Mouse (Mus musculus): ENCODE results near the gene Tmem243. TPM values are rescaled to one million over a fixed set of nuclear protein-coding genes. Genes with fewer than 3 reads are reported as not detected.

The Tmem243 gene
- polyA plus RNA-seq, 1 experiment from 2014 or later, result 11.8 TPM

DNA sequence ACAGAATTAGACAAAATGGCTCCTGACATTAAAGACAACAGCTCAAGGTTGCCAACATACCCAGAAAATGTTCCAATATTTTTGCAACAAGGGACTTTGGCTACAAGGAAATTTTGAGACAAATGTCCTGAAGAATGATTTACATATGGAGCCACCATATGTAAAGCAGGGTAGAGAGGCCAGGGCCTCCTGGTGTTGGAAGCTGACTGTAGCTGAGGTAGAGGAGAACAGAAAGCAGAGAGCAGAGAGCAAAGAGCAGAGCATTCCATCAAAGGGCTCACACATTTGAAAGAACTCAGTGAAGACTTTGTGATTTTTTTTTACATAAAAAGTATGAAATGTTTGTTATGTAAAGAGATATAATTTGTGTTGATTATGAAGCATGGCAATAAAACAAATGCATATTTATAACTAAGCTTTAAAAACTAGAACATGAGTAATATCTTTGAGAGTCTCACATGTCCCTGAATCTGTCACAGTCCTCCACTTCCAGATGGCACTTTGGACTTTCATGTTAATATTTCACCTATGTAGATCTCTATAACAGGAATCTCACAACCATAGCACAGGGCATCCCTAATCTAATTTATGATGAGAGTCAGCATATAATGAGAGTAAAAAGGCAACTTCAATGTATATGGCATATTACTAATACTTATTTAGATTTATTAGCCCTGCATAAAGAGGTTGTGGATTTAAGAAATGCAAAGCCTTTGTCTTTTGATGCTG, 20.5 kb upstream of the Tmem243 start:
- Histone ChIP-seq H3K4me1 (replicated peaks) (no peaks in the 10 kb centered on the region), H3K27ac (ENCODE audit: poor library complexity, severe bottlenecking) (no peak overlapping the region)
- no peak for ATAC-seq (ENCODE audit: insufficient number of reproducible peaks, low FRiP score)

DNA sequence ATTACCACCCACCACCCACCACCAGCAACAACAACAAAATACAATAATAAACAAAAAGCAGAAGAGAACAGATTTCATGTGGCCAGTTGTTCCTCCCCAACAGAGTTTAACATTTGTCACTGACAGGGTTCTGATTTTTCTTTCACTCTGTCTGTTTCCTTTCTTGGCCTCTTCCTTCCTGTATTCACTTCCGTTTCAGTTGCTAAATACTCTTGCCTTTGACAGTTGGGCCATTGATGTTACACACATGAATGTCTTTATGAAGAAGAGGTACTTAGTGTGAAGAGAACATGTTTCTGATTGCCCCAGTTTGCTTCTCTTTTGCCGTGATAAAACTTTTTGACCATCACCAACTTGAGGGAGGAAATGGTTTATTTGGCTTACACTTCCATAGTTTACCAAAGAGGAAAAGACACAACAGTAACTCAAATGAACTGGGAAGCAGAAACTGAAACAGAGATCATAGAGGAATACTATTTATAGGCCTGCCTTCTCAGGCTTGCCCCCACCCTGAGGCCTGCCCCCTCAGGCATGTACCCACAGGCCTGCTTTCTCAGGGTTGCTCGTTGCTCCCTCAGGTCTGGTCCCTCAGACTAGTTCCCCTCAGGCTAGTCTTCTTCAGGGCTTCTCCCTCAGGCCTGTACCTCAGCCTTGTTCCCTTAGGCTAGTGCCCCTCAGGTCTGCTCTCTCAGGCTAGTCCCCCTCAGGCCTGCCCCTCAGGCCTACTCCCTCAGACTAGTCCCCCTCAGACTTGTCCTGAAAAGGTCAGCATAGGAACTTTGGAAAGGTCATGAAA, 13.3 kb upstream of the Tmem243 start:
- Histone ChIP-seq H3K36me3 (no peaks in the 10 kb centered on the region), H3K4me2 (no peak overlapping the region), H3K4me1 (replicated peaks) (no peaks in the 10 kb centered on the region), H3K4me3 (no peak overlapping the region), H3K27me3 (replicated peaks) (no peaks in the 10 kb centered on the region), H3K9me3 (replicated peaks) (no peaks in the 10 kb centered on the region), H3K27ac (ENCODE audit: poor library complexity, severe bottlenecking) (no peak overlapping the region), H3K9ac (no peak overlapping the region)
- 59% methylated on average over 3 of the region's 3 CpGs for WGBS
- no peak for ATAC-seq (ENCODE audit: insufficient number of reproducible peaks, low FRiP score)

More for the DNA sequence above, 20.5 kb upstream of the Tmem243 start:
- H3K9ac ChIP-seq, result no peak overlapping the region
- no peak overlapping the region for H3K4me2 ChIP-seq
- no peaks in the 10 kb centered on the region for H3K27me3 ChIP-seq (replicated peaks)
- H3K36me3 ChIP-seq, result no peaks in the 10 kb centered on the region
- H3K9me3 ChIP-seq (replicated peaks), result 0 out of 2 replicates have a peak, but pooled peaks cover 3% of the 10 kb centered on the region
- H3K4me3 ChIP-seq, result no peak overlapping the region

DNA sequence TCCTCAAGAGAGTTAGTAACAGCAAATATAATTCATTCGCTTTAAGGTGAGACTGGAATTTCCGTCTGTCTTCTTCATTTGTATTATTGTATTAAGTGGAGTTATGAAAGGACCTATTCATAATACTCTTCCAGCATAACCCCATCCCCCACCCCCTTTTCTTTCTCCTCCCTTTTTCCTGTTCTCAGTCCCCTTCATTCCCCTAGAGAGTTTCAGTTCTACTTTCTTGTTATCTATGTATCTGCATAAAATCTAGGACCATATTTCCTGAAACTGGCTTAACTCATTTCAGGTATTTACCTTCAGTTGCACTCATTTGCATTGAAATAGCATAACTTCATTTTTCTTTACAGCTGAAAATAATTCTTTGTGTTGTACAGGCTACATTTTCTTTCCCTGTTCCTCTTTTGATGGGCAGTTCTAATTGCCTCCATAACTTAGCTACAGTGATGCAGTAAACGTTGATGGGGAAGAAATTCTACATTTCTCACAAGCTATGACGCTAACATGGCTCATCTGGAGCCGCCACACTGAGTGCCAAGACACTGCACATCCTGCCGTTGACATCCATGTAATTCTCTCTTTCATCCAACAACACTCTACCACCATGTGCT, 9.9 kb upstream of the Tmem243 start:
- H3K9me3 ChIP-seq (replicated peaks), result no peaks in the 10 kb centered on the region
- H3K4me2 ChIP-seq, result no peak overlapping the region
- H3K4me3 ChIP-seq, result no peak overlapping the region
- no peak for ATAC-seq (ENCODE audit: insufficient number of reproducible peaks, low FRiP score)
- no peaks in the 10 kb centered on the region for H3K36me3 ChIP-seq
- no peaks in the 10 kb centered on the region for H3K4me1 ChIP-seq (replicated peaks)
- 74% methylated on average over 6 of the region's 6 CpGs for WGBS
- H3K9ac ChIP-seq, result no peak overlapping the region
- H3K27ac ChIP-seq (ENCODE audit: poor library complexity, severe bottlenecking), result no peak overlapping the region
- H3K27me3 ChIP-seq (replicated peaks), result no peaks in the 10 kb centered on the region

DNA sequence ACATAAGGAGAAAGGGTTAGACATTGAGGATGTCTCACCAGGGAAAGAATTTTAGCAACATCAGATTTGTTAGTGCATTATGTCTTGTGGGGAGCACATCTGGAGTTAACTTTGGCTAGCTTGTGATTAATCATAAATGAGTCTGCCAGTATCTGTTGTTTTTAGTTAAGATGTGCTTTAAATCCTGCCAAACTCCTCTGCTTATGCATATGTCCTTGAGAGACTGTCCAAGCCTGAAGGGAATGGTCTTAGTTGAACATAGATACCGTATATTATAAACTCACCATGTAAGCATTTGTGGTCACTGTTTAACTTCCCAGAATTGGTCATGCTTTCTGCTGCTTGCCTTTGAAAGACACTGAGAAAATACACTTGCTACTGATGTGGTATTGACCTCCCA, 7.8 kb upstream of the Tmem243 start:
- Histone ChIP-seq H3K4me2 (no peak overlapping the region), H3K36me3 (no peaks in the 10 kb centered on the region), H3K27me3 (replicated peaks) (no peaks in the 10 kb centered on the region), H3K4me1 (replicated peaks) (no peaks in the 10 kb centered on the region), H3K4me3 (no peak overlapping the region), H3K9me3 (replicated peaks) (peaks cover 4% of the 10 kb centered on the region), H3K27ac (ENCODE audit: poor library complexity, severe bottlenecking) (no peak overlapping the region), H3K9ac (no peak overlapping the region)
- no peak for ATAC-seq (ENCODE audit: insufficient number of reproducible peaks, low FRiP score)
- WGBS, result 81% methylated on average over 1 of the region's 1 CpGs

DNA sequence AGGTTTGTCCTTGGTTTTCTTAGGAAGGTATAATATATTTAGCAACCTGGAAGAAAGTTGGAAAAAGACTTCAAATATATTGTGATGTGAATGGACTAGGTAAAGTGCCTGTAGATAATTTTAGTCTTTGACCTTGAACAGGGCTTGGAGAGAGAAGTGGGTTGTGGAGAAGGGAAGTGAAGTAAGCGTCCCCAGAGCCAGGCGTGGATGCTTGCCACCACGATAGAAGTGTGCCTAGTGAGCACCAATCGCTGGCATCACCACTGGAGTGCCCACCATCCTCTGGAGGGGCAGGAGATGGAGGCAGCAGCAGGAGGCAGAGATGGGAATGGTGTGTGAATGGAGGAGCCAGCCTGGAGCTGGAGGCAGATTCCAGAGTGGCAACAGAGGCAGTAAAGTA, 7.0 kb upstream of the Tmem243 start:
- 74% methylated on average over 4 of the region's 4 CpGs for WGBS
- Histone ChIP-seq H3K4me1 (replicated peaks) (no peaks in the 10 kb centered on the region), H3K9me3 (replicated peaks) (peaks cover 6% of the 10 kb centered on the region), H3K36me3 (no peaks in the 10 kb centered on the region), H3K27me3 (replicated peaks) (no peaks in the 10 kb centered on the region), H3K27ac (ENCODE audit: poor library complexity, severe bottlenecking) (no peak overlapping the region), H3K4me3 (no peak overlapping the region), H3K4me2 (no peak overlapping the region), H3K9ac (no peak overlapping the region)
- no peak for ATAC-seq (ENCODE audit: insufficient number of reproducible peaks, low FRiP score)

DNA sequence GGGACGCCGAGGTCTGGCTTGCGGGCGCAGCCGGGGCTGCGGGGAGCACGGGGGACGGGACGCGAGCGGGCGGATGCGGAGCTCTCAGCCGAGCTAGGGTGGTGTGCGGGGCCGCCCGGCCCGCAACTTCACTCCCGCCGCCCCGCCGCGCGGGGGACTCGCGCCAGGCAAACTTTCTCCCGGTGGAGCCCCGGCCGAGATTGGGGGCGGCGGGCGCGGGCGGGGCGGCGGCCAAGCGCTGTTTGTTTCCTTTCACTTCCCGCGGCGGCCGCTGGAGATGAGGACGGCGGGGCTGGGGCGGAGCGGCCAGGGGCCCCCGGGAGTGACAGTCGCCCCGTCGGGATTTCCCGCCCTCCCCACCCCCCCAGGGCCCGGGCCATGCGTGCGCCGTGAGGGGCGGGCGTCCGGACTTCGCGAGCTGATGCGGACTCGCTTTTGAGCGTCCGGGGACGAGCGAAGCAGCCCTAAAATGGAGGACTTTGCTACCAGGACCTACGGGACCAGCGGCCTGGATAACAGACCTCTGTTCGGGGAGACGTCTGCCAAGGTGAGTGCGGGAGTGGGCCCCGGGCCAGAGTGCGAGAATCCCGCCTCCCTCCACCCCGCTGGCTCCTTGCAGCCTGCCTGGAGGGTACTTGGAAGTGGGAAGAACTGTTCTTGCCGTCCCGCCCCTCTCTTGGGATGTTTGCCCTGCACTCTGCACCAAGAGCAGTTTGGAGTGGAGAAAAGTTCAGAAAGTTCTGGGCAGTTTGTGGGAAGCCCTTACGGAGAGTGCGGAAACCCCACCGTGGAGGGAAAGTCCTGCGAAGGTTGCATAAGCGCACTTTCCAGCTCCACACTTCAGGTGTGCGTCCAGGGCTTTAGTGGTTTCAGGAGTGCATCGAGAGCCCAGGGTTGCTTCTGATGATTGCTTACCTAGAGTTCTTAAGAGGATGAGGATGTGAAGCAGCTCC, 657 bp downstream of the Tmem243 start:
- H3K27ac ChIP-seq (ENCODE audit: poor library complexity, severe bottlenecking), result no peak overlapping the region
- WGBS, result under 1% methylated on average over 77 of the region's 83 CpGs
- H3K9ac ChIP-seq, result peak overlapping the region; percentile 79
- H3K9me3 ChIP-seq (replicated peaks), result peaks cover 6% of the 10 kb centered on the region
- H3K36me3 ChIP-seq, result no peaks in the 10 kb centered on the region
- peaks cover 5% of the 10 kb centered on the region; the same call in 1 of the 2 replicates for H3K4me1 ChIP-seq (replicated peaks)
- peaks cover 15% of the 10 kb centered on the region for H3K27me3 ChIP-seq (replicated peaks)
- peak; percentile 82 for ATAC-seq (ENCODE audit: insufficient number of reproducible peaks, low FRiP score)
- peak overlapping the region; percentile 90 for H3K4me2 ChIP-seq
- peak overlapping the region; percentile 95 for H3K4me3 ChIP-seq

DNA sequence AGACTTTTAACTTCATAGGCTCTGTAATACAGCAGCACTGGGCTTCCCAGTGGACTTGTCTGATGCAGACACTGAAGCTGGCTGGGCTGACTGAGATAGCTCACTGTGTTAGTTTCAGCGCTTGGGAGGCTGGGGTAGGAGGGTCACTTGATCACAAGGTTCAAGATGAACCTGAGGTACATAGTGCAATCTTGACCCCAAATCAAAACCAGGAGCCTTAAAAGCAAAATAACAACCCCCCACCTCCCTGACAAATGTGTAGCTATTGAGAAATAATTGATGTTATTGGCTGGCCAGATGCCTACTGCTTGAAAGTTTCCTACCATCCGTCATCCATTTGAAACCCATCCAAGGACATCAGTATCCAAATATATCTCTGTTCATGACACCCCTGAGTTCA, 2.2 kb downstream of the Tmem243 start:
- Histone ChIP-seq H3K4me1 (replicated peaks) (peaks cover 5% of the 10 kb centered on the region; the same call in 1 of the 2 replicates), H3K4me3 (no peak overlapping the region), H3K36me3 (no peaks in the 10 kb centered on the region), H3K9me3 (replicated peaks) (0 out of 2 replicates have a peak, but pooled peaks cover 2% of the 10 kb centered on the region), H3K9ac (no peak overlapping the region), H3K27me3 (replicated peaks) (peaks cover 15% of the 10 kb centered on the region), H3K27ac (ENCODE audit: poor library complexity, severe bottlenecking) (no peak overlapping the region), H3K4me2 (no peak overlapping the region)
- WGBS, result 90% methylated on average over 2 of the region's 2 CpGs
- no peak for ATAC-seq (ENCODE audit: insufficient number of reproducible peaks, low FRiP score)

DNA sequence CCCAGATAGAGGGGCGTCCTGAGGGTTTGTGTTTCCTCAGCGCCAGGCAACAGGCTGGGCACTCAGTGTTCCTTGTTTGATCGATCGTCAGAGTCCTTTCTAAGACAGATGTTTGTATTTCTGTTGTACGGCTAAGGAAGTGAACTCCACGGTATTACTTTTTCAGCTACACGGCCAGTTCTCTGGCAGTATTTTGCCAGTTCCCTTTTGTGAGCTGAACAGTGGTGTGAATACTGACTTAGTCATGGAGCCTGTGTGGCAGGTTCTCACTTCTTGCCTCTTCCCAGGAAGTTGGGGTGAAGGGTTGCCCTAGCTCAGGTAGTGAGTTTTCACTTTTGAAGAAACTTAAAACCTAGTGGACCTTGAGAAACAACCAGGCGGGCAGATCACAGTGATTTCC, 3.5 kb downstream of the Tmem243 start:
- Histone ChIP-seq H3K4me2 (no peak overlapping the region), H3K27ac (ENCODE audit: poor library complexity, severe bottlenecking) (no peak overlapping the region), H3K9me3 (replicated peaks) (no peaks in the 10 kb centered on the region), H3K36me3 (no peaks in the 10 kb centered on the region), H3K4me3 (no peak overlapping the region), H3K27me3 (replicated peaks) (peaks cover 15% of the 10 kb centered on the region), H3K9ac (no peak overlapping the region), H3K4me1 (replicated peaks) (peaks cover 5% of the 10 kb centered on the region; the same call in 1 of the 2 replicates)
- no peak for ATAC-seq (ENCODE audit: insufficient number of reproducible peaks, low FRiP score)
- 81% methylated on average over 8 of the region's 8 CpGs for WGBS

DNA sequence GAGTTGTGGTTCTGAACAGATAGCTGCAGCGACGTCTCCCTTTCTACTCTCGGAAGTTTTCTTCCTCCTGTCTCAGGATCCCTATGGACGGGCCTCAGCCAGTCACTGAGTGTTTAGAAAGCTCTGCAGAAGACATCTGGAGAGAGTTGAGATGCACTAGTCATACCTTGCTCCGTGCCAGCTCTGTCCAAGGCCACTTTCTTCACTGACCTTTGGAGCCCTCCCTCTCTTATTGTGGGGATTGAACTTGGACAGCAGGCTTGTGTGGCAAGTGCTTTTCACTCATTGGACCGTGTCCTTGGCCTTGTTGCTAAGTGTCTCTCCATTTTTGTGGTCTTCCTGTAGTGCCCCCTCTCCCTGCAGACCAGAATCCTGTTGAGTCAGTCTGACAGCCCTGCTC, 6.3 kb downstream of the Tmem243 start:
- Histone ChIP-seq H3K9me3 (replicated peaks) (no peaks in the 10 kb centered on the region), H3K9ac (no peak overlapping the region), H3K27me3 (replicated peaks) (peaks cover 13% of the 10 kb centered on the region), H3K4me2 (no peak overlapping the region), H3K4me3 (no peak overlapping the region), H3K4me1 (replicated peaks) (no peaks in the 10 kb centered on the region), H3K27ac (ENCODE audit: poor library complexity, severe bottlenecking) (no peak overlapping the region), H3K36me3 (no peaks in the 10 kb centered on the region)
- no peak for ATAC-seq (ENCODE audit: insufficient number of reproducible peaks, low FRiP score)
- WGBS, result 78% methylated on average over 6 of the region's 6 CpGs

DNA sequence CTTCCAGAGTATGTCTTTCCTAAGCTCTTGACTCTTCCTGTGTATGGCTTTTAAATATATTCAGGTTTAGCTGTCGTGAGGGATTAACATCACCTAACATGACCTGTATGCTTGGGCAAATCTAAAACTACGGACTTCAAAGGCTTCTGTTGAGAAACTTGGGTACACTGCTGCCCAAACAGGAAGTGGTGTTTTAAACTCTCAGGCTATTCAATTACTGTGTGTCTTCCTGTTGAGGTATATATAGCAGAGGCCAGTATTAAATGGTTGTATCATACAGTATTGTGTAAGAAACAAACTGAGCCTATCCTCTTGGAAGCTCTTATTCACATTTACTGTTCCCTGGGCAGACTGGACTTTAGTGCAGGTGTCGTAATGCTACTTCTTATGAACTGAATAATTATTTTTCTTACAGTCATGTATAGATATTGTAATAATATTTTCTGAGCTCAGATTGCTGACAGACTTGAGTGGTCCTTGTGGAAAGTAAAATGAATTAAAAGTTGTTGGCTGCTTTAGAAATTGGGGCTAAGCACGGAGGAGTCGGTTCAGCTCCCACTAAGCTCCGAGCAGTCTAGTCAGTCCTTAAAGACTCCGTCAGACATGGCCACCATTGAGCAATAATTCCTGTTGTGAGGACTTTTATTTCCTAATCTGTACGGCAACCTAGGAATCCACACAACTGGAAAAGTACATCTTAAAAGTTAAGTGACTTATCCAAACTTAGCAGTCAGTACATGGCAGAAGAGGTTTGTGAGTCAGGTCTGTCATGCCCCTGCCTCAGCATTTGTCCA, 7.0 kb downstream of the Tmem243 start:
- 76% methylated on average over 8 of the region's 8 CpGs for WGBS
- H3K4me2 ChIP-seq, result no peak overlapping the region
- H3K9ac ChIP-seq, result no peak overlapping the region
- no peaks in the 10 kb centered on the region for H3K9me3 ChIP-seq (replicated peaks)
- H3K27me3 ChIP-seq (replicated peaks), result peaks cover 6% of the 10 kb centered on the region
- no peaks in the 10 kb centered on the region for H3K36me3 ChIP-seq
- H3K27ac ChIP-seq (ENCODE audit: poor library complexity, severe bottlenecking), result no peak overlapping the region
- no peaks in the 10 kb centered on the region for H3K4me1 ChIP-seq (replicated peaks)
- no peak overlapping the region for H3K4me3 ChIP-seq
- ATAC-seq (ENCODE audit: insufficient number of reproducible peaks, low FRiP score), result no peak

Measured in heart, embryonic 12.5 days (tissue).